8 mouse cellular contexts compared by ENCODE assay signal in the genomic region with DNA sequence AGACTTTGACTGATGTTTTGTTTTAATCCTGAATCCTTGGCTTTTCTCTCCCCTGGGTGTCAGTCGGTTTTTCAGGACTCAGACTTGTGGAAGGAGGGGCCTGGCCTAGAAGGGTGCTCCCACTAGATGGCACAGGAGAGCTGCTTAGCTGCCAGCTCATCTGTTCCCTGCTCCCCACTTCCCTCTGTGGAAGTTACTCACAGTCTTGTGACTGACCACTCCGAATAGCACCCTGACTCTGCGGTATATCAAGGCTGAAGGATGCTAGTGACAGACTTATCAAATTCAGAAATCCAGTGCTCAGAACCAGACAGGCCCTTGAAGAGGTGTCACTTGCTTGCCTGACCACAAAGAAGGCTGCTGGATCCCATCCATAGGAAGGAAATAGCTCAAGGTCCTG. TPM values are rescaled to one million over a fixed set of nuclear protein-coding genes. Genes with fewer than 3 reads are reported as not detected.
DNase-seq lines count a peak whose midpoint lies in the region; ATAC-seq and TF ChIP-seq lines count a peak whose summit lies in the region.
"Had no signal": no experiment of that assay in that cellular context is flagged by ENCODE, and none has a peak within 500 bp of the region (broad histone marks: within the 10 kb centered on the region; RNA-seq: fewer than 3 reads in every experiment).

No protein-coding gene starts in this region.

- no peaks in the 10 kb centered on the region for H3K36me3 ChIP-seq in intestine, postnatal 0 days (ENCODE audit: control insufficient read depth, insufficient read depth)
- H3K36me3 ChIP-seq in midbrain, embryonic 13.5 days, result peaks cover 37% of the 10 kb centered on the region

- ATAC-seq in intestine, postnatal 0 days, result peak; percentile 53
- ATAC-seq in midbrain, embryonic 13.5 days, result peak; percentile 79

- peak; percentile 87 for DNase-seq in adrenal gland, postnatal 10 days
- DNase-seq in embryo, embryonic 10 days (ENCODE audit: low spot score), result peak; percentile 80
- DNase-seq in heart, adult 11 months, result peak; percentile 98
- DNase-seq in left cerebral cortex, postnatal 14 days (ENCODE audit: low spot score in 2 of 2), result peak; percentile 88 to 89
- peak; percentile 85 for DNase-seq in skeletal muscle tissue, adult 2 months (ENCODE audit: low read depth, low spot score)

- TF ChIP-seq CTCF in intestine, postnatal 0 days (IDR thresholded peaks at IDR 0.05; ENCODE audit: low read depth), result peak; percentile 94

- 15% methylated on average over 3 of the region's 3 CpGs for WGBS in intestine, postnatal 0 days
- WGBS in midbrain, embryonic 13.5 days, result 27% methylated on average over 3 of the region's 3 CpGs

- no peak overlapping the region for H3K4me2 ChIP-seq in intestine, postnatal 0 days (replicated peaks; ENCODE audit: low read depth)
- no peak overlapping the region for H3K4me2 ChIP-seq in midbrain, embryonic 13.5 days (replicated peaks)
- H3K4me2 ChIP-seq: limb, embryonic 12.5 days had no signal

- H3K4me1 ChIP-seq in intestine, postnatal 0 days (replicated peaks; ENCODE audit: control insufficient read depth, insufficient read depth, low read length), result no peaks in the 10 kb centered on the region
- H3K4me1 ChIP-seq in midbrain, embryonic 13.5 days (replicated peaks), result peaks cover 8% of the 10 kb centered on the region

- intact Hi-C loops in left cerebral cortex, postnatal 14 days (cut with DNase I), result loop anchor here (5.0 kb wide), 2 partner anchors 96 to 226 kb away; a partner anchor contains a TSS

- H3K27me3 ChIP-seq in intestine, postnatal 0 days (replicated peaks; ENCODE audit: control insufficient read depth, insufficient read depth, low read length), result no peaks in the 10 kb centered on the region
- H3K27me3 ChIP-seq in midbrain, embryonic 13.5 days, result no peaks in the 10 kb centered on the region
- H3K27me3 ChIP-seq: limb, embryonic 12.5 days had no signal

- no peak overlapping the region for H3K27ac ChIP-seq in intestine, postnatal 0 days (ENCODE audit: low read depth, low read length)
- no peak overlapping the region for H3K27ac ChIP-seq in midbrain, embryonic 13.5 days
- H3K27ac ChIP-seq: limb, embryonic 12.5 days had no signal

- no peak overlapping the region for H3K9ac ChIP-seq in intestine, postnatal 0 days (ENCODE audit: low read depth, low read length)
- peak overlapping the region; percentile 20; the same call in 1 of the 2 replicates for H3K9ac ChIP-seq in midbrain, embryonic 13.5 days (replicated peaks)
- H3K9ac ChIP-seq: limb, embryonic 12.5 days had no signal

- H3K9me3 ChIP-seq in intestine, postnatal 0 days (ENCODE audit: control insufficient read depth), result no peaks in the 10 kb centered on the region
- H3K9me3 ChIP-seq in midbrain, embryonic 13.5 days, result no peaks in the 10 kb centered on the region
- H3K9me3 ChIP-seq: limb, embryonic 12.5 days had no signal

- H3K4me3 ChIP-seq in intestine, postnatal 0 days (ENCODE audit: low read depth, low read length), result no peak overlapping the region
- no peak overlapping the region for H3K4me3 ChIP-seq in midbrain, embryonic 13.5 days (replicated peaks)
- H3K4me3 ChIP-seq: limb, embryonic 12.5 days had no signal

RNA-seq across cellular contexts. Expression of a gene that starts 30.5 kb away (rescaled TPM):
- total RNA-seq in adrenal gland, postnatal 10 days (2021), result under 1 TPM; 0.39 to 0.42 TPM
- polyA plus RNA-seq in intestine, postnatal 0 days (2015; fragmentation: Nextera tagmentation; extraction: Ambion mirVana), result 0.16 TPM in 1 of 2 replicates, not detected in the other
- under 1 TPM; 0.25 to 0.64 TPM for total RNA-seq in left cerebral cortex, postnatal 14 days (2021)
- polyA plus RNA-seq in midbrain, embryonic 13.5 days (2015; fragmentation: Nextera tagmentation; extraction: Ambion mirVana), result 0.05 and 0.21 TPM in 2 replicates

RNA-seq across cellular contexts. Expression of a gene that starts 43.7 kb away (rescaled TPM):
- total RNA-seq in adrenal gland, postnatal 10 days (2021), result not detected
- not detected in 2 replicates for polyA plus RNA-seq in intestine, postnatal 0 days (2015; fragmentation: Nextera tagmentation; extraction: Ambion mirVana)
- total RNA-seq in left cerebral cortex, postnatal 14 days (2021), result not detected
- not detected in 2 replicates for polyA plus RNA-seq in midbrain, embryonic 13.5 days (2015; fragmentation: Nextera tagmentation; extraction: Ambion mirVana)
- polyA plus RNA-seq: limb, embryonic 12.5 days had no signal

RNA-seq across cellular contexts. Expression of a gene that starts 47.8 kb away (rescaled TPM):
- total RNA-seq in adrenal gland, postnatal 10 days (2021), result 10 to 100 TPM; 13.4 to 16.0 TPM
- polyA plus RNA-seq in intestine, postnatal 0 days (2015; fragmentation: Nextera tagmentation; extraction: Ambion mirVana), result 3.0 and 3.1 TPM in 2 replicates
- 10 to 100 TPM; 31.6 to 35.1 TPM for total RNA-seq in left cerebral cortex, postnatal 14 days (2021)
- 25.8 and 28.8 TPM in 2 replicates for polyA plus RNA-seq in midbrain, embryonic 13.5 days (2015; fragmentation: Nextera tagmentation; extraction: Ambion mirVana)

RNA-seq across cellular contexts. Expression of a gene that starts 47.9 kb away (rescaled TPM):
- total RNA-seq in adrenal gland, postnatal 10 days (2021), result 1 to 10 TPM; 3.6 to 5.2 TPM
- 3.4 and 3.5 TPM in 2 replicates for polyA plus RNA-seq in intestine, postnatal 0 days (2015; fragmentation: Nextera tagmentation; extraction: Ambion mirVana)
- 1 to 10 TPM; 7.4 to 8.1 TPM for total RNA-seq in left cerebral cortex, postnatal 14 days (2021)
- 14.5 and 14.9 TPM in 2 replicates for polyA plus RNA-seq in midbrain, embryonic 13.5 days (2015; fragmentation: Nextera tagmentation; extraction: Ambion mirVana)
